Mouse (Mus musculus): ENCODE results near the gene Mical2. TPM values are rescaled to one million over a fixed set of nuclear protein-coding genes. Genes with fewer than 3 reads are reported as not detected.

The Mical2 gene
- polyA plus RNA-seq, 1 experiment from 2014 or later = 1.9 TPM

GRCm38 (mm10) chr7:112388363-112388875 is 162.8 kb downstream of the Mical2 start:
- ATAC-seq (ENCODE audit: low FRiP score) = no peak
- no peaks in the 10 kb centered on the region for H3K27me3 ChIP-seq
- no peaks in the 10 kb centered on the region for H3K9me3 ChIP-seq
- H3K9ac ChIP-seq = no peak overlapping the region
- H3K4me2 ChIP-seq = no peak overlapping the region
- peaks cover 35% of the 10 kb centered on the region for H3K4me1 ChIP-seq (replicated peaks)
- WGBS = 89% methylated on average over 5 of the region's 5 CpGs
- H3K36me3 ChIP-seq = no peaks in the 10 kb centered on the region
- H3K4me3 ChIP-seq = no peak overlapping the region
- H3K27ac ChIP-seq = no peak overlapping the region

GRCm38 (mm10) chr7:112389611-112390251 is 164.1 kb downstream of the Mical2 start:
- 35% methylated on average over 6 of the region's 6 CpGs for WGBS
- ATAC-seq (ENCODE audit: low FRiP score) = peak; percentile 65
- peak overlapping the region; percentile 88 for H3K27ac ChIP-seq
- H3K4me1 ChIP-seq (replicated peaks) = peaks cover 35% of the 10 kb centered on the region
- no peaks in the 10 kb centered on the region for H3K27me3 ChIP-seq
- H3K9ac ChIP-seq = no peak overlapping the region
- H3K36me3 ChIP-seq = no peaks in the 10 kb centered on the region
- H3K9me3 ChIP-seq = no peaks in the 10 kb centered on the region
- no peak overlapping the region for H3K4me3 ChIP-seq
- H3K4me2 ChIP-seq = peak overlapping the region; percentile 13; the same call in 1 of the 2 replicates

- peak overlapping the region; percentile 13; the same call in 1 of the 2 replicates for H3K4me2 ChIP-seq
- ATAC-seq (ENCODE audit: low FRiP score) = peak; percentile 29; the same call in 1 of the 2 replicates
- H3K27me3 ChIP-seq = no peaks in the 10 kb centered on the region
- H3K36me3 ChIP-seq = no peaks in the 10 kb centered on the region
- H3K27ac ChIP-seq = peak overlapping the region; percentile 88
- no peaks in the 10 kb centered on the region for H3K9me3 ChIP-seq
- peaks cover 35% of the 10 kb centered on the region for H3K4me1 ChIP-seq (replicated peaks)
- no peak overlapping the region for H3K4me3 ChIP-seq
- WGBS = 30% methylated on average over 11 of the region's 11 CpGs
- no peak overlapping the region for H3K9ac ChIP-seq
These were observed 164.7 kb downstream of the Mical2 start for GRCm38 (mm10) chr7:112390252-112390936.

DNA sequence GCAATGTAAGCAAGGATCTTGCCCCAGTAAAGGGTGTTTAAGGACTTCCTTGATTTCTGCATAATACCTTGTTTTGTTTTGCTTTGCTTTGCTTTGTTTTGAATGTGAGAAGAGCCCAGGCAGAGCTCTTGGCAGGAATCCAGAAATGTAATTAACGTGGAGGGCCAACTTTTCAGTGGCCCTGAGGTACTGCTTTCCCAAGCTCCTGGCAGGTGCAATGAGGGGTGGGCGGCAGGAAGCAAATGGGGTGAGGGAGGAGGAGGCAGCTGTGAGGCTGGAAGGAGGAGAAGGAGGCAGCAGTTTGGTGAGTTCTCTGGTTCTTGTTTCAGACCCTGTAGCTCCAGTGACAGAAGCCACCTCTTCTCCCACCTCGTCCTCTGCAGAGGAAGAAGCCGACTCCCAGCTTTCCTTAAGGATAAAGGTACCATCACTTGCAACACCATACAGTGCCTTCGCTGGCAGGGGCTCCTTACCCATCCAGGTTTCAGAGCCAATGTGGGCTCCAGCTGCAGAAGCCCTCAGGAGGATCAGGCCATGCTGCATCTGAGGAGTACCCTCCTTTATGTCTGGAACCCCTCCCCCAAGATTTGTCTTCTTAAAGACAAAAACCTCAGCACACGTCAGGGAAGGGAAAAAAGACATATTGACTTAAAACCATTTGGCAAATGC is 165.4 kb downstream of the Mical2 start:
- Histone ChIP-seq H3K27ac (peak overlapping the region; percentile 88), H3K27me3 (0 out of 2 replicates have a peak, but pooled peaks cover 2% of the 10 kb centered on the region), H3K4me2 (peak overlapping the region; percentile 23; the same call in 1 of the 2 replicates), H3K9ac (no peak overlapping the region), H3K36me3 (no peaks in the 10 kb centered on the region), H3K9me3 (no peaks in the 10 kb centered on the region), H3K4me3 (no peak overlapping the region), H3K4me1 (replicated peaks) (peaks cover 35% of the 10 kb centered on the region)
- peak; percentile 24; the same call in 1 of the 2 replicates for ATAC-seq (ENCODE audit: low FRiP score)
- 25% methylated on average over 6 of the region's 6 CpGs for WGBS

- no peak for ATAC-seq (ENCODE audit: low FRiP score)
- 0 out of 2 replicates have a peak, but pooled peaks cover 2% of the 10 kb centered on the region for H3K27me3 ChIP-seq
- H3K4me1 ChIP-seq (replicated peaks) = no peaks in the 10 kb centered on the region
- 93% methylated on average over 3 of the region's 3 CpGs for WGBS
- H3K27ac ChIP-seq = no peak overlapping the region
- H3K9me3 ChIP-seq = no peaks in the 10 kb centered on the region
- no peaks in the 10 kb centered on the region for H3K36me3 ChIP-seq
- no peak overlapping the region for H3K4me3 ChIP-seq
- H3K4me2 ChIP-seq = no peak overlapping the region
- H3K9ac ChIP-seq = no peak overlapping the region
These were observed 172.1 kb downstream of the Mical2 start for GRCm38 (mm10) chr7:112397786-112398185.

DNA sequence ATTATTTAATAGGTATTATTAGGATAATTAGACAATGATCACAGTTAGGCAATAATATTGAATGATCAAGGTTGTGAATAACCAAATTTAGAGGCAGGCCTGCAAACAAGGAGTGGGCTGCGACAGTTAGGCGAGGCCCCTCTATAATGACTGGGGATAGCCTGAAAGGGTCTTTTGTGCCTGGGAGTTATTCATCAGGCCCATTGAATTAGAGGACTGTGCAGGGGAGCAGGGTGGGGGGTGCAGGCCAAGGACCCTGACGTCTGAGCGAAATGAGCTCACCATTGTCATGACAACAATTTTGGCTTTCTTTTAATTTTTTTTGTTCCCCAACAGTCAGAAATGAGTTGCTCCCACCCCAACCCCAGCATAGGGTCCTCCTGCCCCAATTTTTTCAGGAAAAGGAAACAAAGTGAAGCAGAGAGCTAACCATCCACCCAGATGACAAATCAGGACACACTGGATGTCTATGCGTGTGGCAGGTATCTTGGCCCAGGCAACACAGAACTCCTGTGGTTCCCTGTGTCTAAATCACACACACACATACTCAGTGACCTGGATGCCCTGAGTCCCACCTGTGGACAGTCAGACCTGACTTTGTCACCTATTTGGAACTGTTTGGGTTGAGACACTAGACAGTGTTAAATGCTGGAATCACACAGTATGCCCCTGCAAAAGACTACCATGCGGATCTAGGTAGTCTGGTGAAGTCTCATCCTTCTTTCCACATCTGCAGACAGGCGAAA is 173.9 kb downstream of the Mical2 start:
- no peak overlapping the region for H3K9ac ChIP-seq
- H3K9me3 ChIP-seq = no peaks in the 10 kb centered on the region
- 34% methylated on average over 7 of the region's 7 CpGs for WGBS
- H3K27ac ChIP-seq = 0 out of 2 replicates have a peak overlapping the region, but pooled peaks have one; percentile 25
- no peaks in the 10 kb centered on the region for H3K36me3 ChIP-seq
- no peak overlapping the region for H3K4me3 ChIP-seq
- no peak overlapping the region for H3K4me2 ChIP-seq
- peak; percentile 52; the same call in 1 of the 2 replicates for ATAC-seq (ENCODE audit: low FRiP score)
- no peaks in the 10 kb centered on the region for H3K4me1 ChIP-seq (replicated peaks)
- H3K27me3 ChIP-seq = peaks cover 2% of the 10 kb centered on the region; the same call in 1 of the 2 replicates

- WGBS = 54% methylated on average over 6 of the region's 6 CpGs
- no peak overlapping the region for H3K9ac ChIP-seq
- no peaks in the 10 kb centered on the region for H3K36me3 ChIP-seq
These were observed 174.5 kb downstream of the Mical2 start for GRCm38 (mm10) chr7:112400175-112400574.

DNA sequence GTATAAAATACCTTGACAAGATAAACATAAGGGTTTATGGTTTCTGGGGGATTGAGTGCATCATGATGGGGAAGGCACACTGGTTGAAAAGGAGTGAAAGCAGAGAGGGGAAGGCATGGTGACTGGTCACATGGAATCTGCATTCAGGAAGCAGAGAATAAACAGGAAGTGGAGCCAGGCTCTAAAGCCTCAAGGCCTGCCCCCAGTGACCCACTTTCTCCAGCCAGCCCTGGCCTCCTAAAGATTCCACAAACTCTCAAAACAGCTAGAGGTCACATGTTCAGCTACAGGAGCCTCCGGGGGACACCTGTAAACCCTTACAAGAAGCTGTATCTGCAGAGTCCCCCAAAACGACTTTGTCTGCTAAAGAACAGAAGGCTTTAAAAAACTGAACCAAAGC is 179.4 kb downstream of the Mical2 start:
- no peaks in the 10 kb centered on the region for H3K36me3 ChIP-seq
- no peak overlapping the region for H3K4me2 ChIP-seq
- no peak overlapping the region for H3K4me3 ChIP-seq
- no peak overlapping the region for H3K9ac ChIP-seq
- 0 out of 2 replicates have a peak, but pooled peaks cover 10% of the 10 kb centered on the region for H3K4me1 ChIP-seq (replicated peaks)
- H3K27ac ChIP-seq = no peak overlapping the region
- H3K27me3 ChIP-seq = peaks cover 3% of the 10 kb centered on the region; the same call in 1 of the 2 replicates
- H3K9me3 ChIP-seq = no peaks in the 10 kb centered on the region
- no peak for ATAC-seq (ENCODE audit: low FRiP score)
- WGBS = 71% methylated on average over 2 of the region's 2 CpGs

More at GRCm38 (mm10) chr7:112400175-112400574, 174.5 kb downstream of the Mical2 start:
- peaks cover 2% of the 10 kb centered on the region; the same call in 1 of the 2 replicates for H3K27me3 ChIP-seq
- no peaks in the 10 kb centered on the region for H3K4me1 ChIP-seq (replicated peaks)
- no peaks in the 10 kb centered on the region for H3K9me3 ChIP-seq
- peak; percentile 39; the same call in 1 of the 2 replicates for ATAC-seq (ENCODE audit: low FRiP score)
- no peak overlapping the region for H3K4me2 ChIP-seq
- H3K27ac ChIP-seq = no peak overlapping the region
- H3K4me3 ChIP-seq = no peak overlapping the region

- Histone ChIP-seq H3K9ac (no peak overlapping the region), H3K9me3 (no peaks in the 10 kb centered on the region), H3K4me3 (no peak overlapping the region), H3K4me1 (replicated peaks) (0 out of 2 replicates have a peak, but pooled peaks cover 10% of the 10 kb centered on the region), H3K27ac (no peak overlapping the region), H3K36me3 (no peaks in the 10 kb centered on the region), H3K27me3 (peaks cover 3% of the 10 kb centered on the region; the same call in 1 of the 2 replicates), H3K4me2 (no peak overlapping the region)
- ATAC-seq (ENCODE audit: low FRiP score) = no peak
- WGBS = 84% methylated on average over 8 of the region's 8 CpGs
These were observed 179.9 kb downstream of the Mical2 start for GRCm38 (mm10) chr7:112405578-112405977.

GRCm38 (mm10) chr7:112407597-112407996 is 181.9 kb downstream of the Mical2 start:
- Histone ChIP-seq H3K27ac (peak overlapping the region; percentile 19; the same call in 1 of the 2 replicates), H3K9ac (no peak overlapping the region)

GRCm38 (mm10) chr7:112409991-112410390 is 184.3 kb downstream of the Mical2 start:
- no peak overlapping the region for H3K4me3 ChIP-seq
- 0 out of 2 replicates have a peak, but pooled peaks cover 3% of the 10 kb centered on the region for H3K27me3 ChIP-seq
- no peaks in the 10 kb centered on the region for H3K9me3 ChIP-seq
- H3K27ac ChIP-seq = no peak overlapping the region
- no peak for ATAC-seq (ENCODE audit: low FRiP score)
- no peak overlapping the region for H3K4me2 ChIP-seq
- 91% methylated on average over 3 of the region's 3 CpGs for WGBS
- H3K4me1 ChIP-seq (replicated peaks) = 0 out of 2 replicates have a peak, but pooled peaks cover 10% of the 10 kb centered on the region
- H3K9ac ChIP-seq = no peak overlapping the region
- no peaks in the 10 kb centered on the region for H3K36me3 ChIP-seq

More at GRCm38 (mm10) chr7:112407597-112407996, 181.9 kb downstream of the Mical2 start:
- Histone ChIP-seq H3K36me3 (no peaks in the 10 kb centered on the region), H3K4me3 (no peak overlapping the region), H3K4me2 (no peak overlapping the region), H3K4me1 (replicated peaks) (0 out of 2 replicates have a peak, but pooled peaks cover 10% of the 10 kb centered on the region), H3K27me3 (peaks cover 3% of the 10 kb centered on the region; the same call in 1 of the 2 replicates), H3K9me3 (no peaks in the 10 kb centered on the region)
- ATAC-seq (ENCODE audit: low FRiP score) = no peak
- WGBS = 58% methylated on average over 7 of the region's 7 CpGs
